Mouse (Mus musculus): ENCODE measurements around the gene P4ha3. TPM values are rescaled to one million over a fixed set of nuclear protein-coding genes. Genes with fewer than 3 reads are reported as not detected.

P4ha3 gene
- polyA plus RNA-seq, 1 experiment from 2014 or later = 0.81 TPM

GRCm38 (mm10) chr7:100310290-100310689 is 25.0 kb downstream of the P4ha3 start:
- no peak overlapping the region for H3K27ac ChIP-seq (ENCODE audit: low read length)
- no peak for ATAC-seq (ENCODE audit: low read depth)
- H3K4me3 ChIP-seq (ENCODE audit: low read depth, low read length) = no peak overlapping the region
- no peaks in the 10 kb centered on the region for H3K9me3 ChIP-seq (replicated peaks; ENCODE audit: control insufficient read depth, low read length)
- no peaks in the 10 kb centered on the region for H3K27me3 ChIP-seq (ENCODE audit: control insufficient read depth, insufficient read depth, low read depth, low read length)
- H3K9ac ChIP-seq (ENCODE audit: low read depth, low read length) = no peak overlapping the region
- WGBS (ENCODE audit: insufficient replicate concordance) = 53% methylated on average over 12 of the region's 12 CpGs
- no peak overlapping the region for H3K4me2 ChIP-seq (ENCODE audit: low read depth, low read length)
- H3K4me1 ChIP-seq (ENCODE audit: control insufficient read depth, low read depth, low read length) = no peaks in the 10 kb centered on the region
- H3K36me3 ChIP-seq (ENCODE audit: control insufficient read depth, insufficient read depth) = no peaks in the 10 kb centered on the region

GRCm38 (mm10) chr7:100312716-100313115 is 27.4 kb downstream of the P4ha3 start:
- no peak for ATAC-seq (ENCODE audit: low read depth)
- WGBS (ENCODE audit: insufficient replicate concordance) = 56% methylated on average over 4 of the region's 4 CpGs

DNA sequence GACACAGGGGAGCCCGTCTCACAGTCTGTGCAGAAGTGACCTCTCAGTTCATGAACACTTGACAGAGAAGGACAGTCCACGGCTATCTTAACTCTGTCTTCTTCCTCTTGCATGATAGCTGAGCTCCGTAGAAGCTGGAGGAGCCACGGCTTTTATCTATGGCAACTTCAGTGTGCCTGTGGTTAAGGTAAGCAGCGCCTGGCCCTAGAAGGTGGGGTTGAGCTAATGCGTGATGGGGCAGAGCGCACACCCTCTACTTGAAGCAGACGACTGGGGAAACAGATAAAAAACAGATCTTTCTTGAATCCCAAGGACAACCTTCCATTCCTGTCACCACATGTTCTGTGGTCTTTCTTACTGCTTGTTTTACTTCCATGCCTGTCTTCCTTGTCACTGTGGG is 31.6 kb downstream of the P4ha3 start:
- Histone ChIP-seq H3K27ac (ENCODE audit: low read length) (no peak overlapping the region), H3K4me1 (ENCODE audit: control insufficient read depth, low read depth, low read length) (peaks cover 10% of the 10 kb centered on the region; the same call in 1 of the 2 replicates), H3K27me3 (ENCODE audit: control insufficient read depth, insufficient read depth, low read depth, low read length) (no peaks in the 10 kb centered on the region), H3K4me3 (ENCODE audit: low read depth, low read length) (no peak overlapping the region), H3K9me3 (replicated peaks; ENCODE audit: control insufficient read depth, low read length) (no peaks in the 10 kb centered on the region), H3K36me3 (ENCODE audit: control insufficient read depth, insufficient read depth) (no peaks in the 10 kb centered on the region), H3K9ac (ENCODE audit: low read depth, low read length) (no peak overlapping the region), H3K4me2 (ENCODE audit: low read depth, low read length) (no peak overlapping the region)
- whole genome bisulfite sequencing (ENCODE audit: insufficient replicate concordance) = 16% methylated on average over 8 of the region's 8 CpGs
- ATAC-seq (ENCODE audit: low read depth) = peak; percentile 77

More at GRCm38 (mm10) chr7:100312716-100313115, 27.4 kb downstream of the P4ha3 start:
- H3K4me3 ChIP-seq (ENCODE audit: low read depth, low read length) = no peak overlapping the region
- H3K4me2 ChIP-seq (ENCODE audit: low read depth, low read length) = no peak overlapping the region
- H3K27ac ChIP-seq (ENCODE audit: low read length) = no peak overlapping the region
- no peaks in the 10 kb centered on the region for H3K9me3 ChIP-seq (replicated peaks; ENCODE audit: control insufficient read depth, low read length)
- peaks cover 7% of the 10 kb centered on the region; the same call in 1 of the 2 replicates for H3K4me1 ChIP-seq (ENCODE audit: control insufficient read depth, low read depth, low read length)
- no peaks in the 10 kb centered on the region for H3K27me3 ChIP-seq (ENCODE audit: control insufficient read depth, insufficient read depth, low read depth, low read length)
- H3K9ac ChIP-seq (ENCODE audit: low read depth, low read length) = no peak overlapping the region
- no peaks in the 10 kb centered on the region for H3K36me3 ChIP-seq (ENCODE audit: control insufficient read depth, insufficient read depth)

DNA sequence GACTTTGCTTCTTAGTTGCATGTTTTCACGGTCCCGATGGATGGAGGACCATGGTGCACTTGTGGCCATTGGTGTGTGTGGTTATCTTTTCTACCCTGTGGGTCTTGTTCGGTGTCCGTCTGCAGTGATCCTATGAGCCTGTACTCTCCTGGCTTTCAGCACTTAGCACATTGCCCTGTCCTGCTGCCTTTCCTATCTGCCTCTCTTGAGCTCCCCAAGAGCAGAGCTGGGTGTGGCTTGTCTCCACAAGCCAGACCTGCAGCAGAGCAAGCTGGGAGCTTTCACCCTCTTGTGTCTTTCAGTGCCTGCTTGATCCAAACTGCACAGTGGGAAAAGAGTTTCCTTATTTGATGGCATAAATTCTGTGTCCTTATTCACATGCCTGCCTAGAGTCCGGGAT is 32.2 kb downstream of the P4ha3 start:
- peak; percentile 71 for ATAC-seq (ENCODE audit: low read depth)
- 67% methylated on average over 5 of the region's 5 CpGs for WGBS (ENCODE audit: insufficient replicate concordance)

GRCm38 (mm10) chr7:100323721-100324120 is 38.4 kb downstream of the P4ha3 start:
- Histone ChIP-seq H3K9me3 (replicated peaks; ENCODE audit: control insufficient read depth, low read length) (no peaks in the 10 kb centered on the region), H3K27me3 (ENCODE audit: control insufficient read depth, insufficient read depth, low read depth, low read length) (no peaks in the 10 kb centered on the region), H3K27ac (ENCODE audit: low read length) (no peak overlapping the region), H3K9ac (ENCODE audit: low read depth, low read length) (no peak overlapping the region), H3K36me3 (ENCODE audit: control insufficient read depth, insufficient read depth) (no peaks in the 10 kb centered on the region), H3K4me1 (ENCODE audit: control insufficient read depth, low read depth, low read length) (no peaks in the 10 kb centered on the region), H3K4me2 (ENCODE audit: low read depth, low read length) (no peak overlapping the region), H3K4me3 (ENCODE audit: low read depth, low read length) (no peak overlapping the region)
- WGBS (ENCODE audit: insufficient replicate concordance) = 72% methylated on average over 3 of the region's 3 CpGs
- ATAC-seq (ENCODE audit: low read depth) = no peak

More for the DNA sequence above, 32.2 kb downstream of the P4ha3 start:
- no peaks in the 10 kb centered on the region for H3K27me3 ChIP-seq (ENCODE audit: control insufficient read depth, insufficient read depth, low read depth, low read length)
- no peak overlapping the region for H3K4me3 ChIP-seq (ENCODE audit: low read depth, low read length)
- peaks cover 10% of the 10 kb centered on the region; the same call in 1 of the 2 replicates for H3K4me1 ChIP-seq (ENCODE audit: control insufficient read depth, low read depth, low read length)
- H3K27ac ChIP-seq (ENCODE audit: low read length) = no peak overlapping the region
- no peak overlapping the region for H3K9ac ChIP-seq (ENCODE audit: low read depth, low read length)
- no peaks in the 10 kb centered on the region for H3K9me3 ChIP-seq (replicated peaks; ENCODE audit: control insufficient read depth, low read length)
- H3K36me3 ChIP-seq (ENCODE audit: control insufficient read depth, insufficient read depth) = no peaks in the 10 kb centered on the region
- H3K4me2 ChIP-seq (ENCODE audit: low read depth, low read length) = no peak overlapping the region

GRCm38 (mm10) chr7:100325482-100325881 is 40.2 kb downstream of the P4ha3 start:
- Histone ChIP-seq H3K27me3 (ENCODE audit: control insufficient read depth, insufficient read depth, low read depth, low read length) (no peaks in the 10 kb centered on the region), H3K4me3 (ENCODE audit: low read depth, low read length) (no peak overlapping the region), H3K27ac (ENCODE audit: low read length) (no peak overlapping the region), H3K4me1 (ENCODE audit: control insufficient read depth, low read depth, low read length) (no peaks in the 10 kb centered on the region), H3K9me3 (replicated peaks; ENCODE audit: control insufficient read depth, low read length) (no peaks in the 10 kb centered on the region), H3K36me3 (ENCODE audit: control insufficient read depth, insufficient read depth) (no peaks in the 10 kb centered on the region), H3K9ac (ENCODE audit: low read depth, low read length) (no peak overlapping the region), H3K4me2 (ENCODE audit: low read depth, low read length) (no peak overlapping the region)
- WGBS (ENCODE audit: insufficient replicate concordance) = 57% methylated on average over 6 of the region's 6 CpGs
- no peak for ATAC-seq (ENCODE audit: low read depth)

DNA sequence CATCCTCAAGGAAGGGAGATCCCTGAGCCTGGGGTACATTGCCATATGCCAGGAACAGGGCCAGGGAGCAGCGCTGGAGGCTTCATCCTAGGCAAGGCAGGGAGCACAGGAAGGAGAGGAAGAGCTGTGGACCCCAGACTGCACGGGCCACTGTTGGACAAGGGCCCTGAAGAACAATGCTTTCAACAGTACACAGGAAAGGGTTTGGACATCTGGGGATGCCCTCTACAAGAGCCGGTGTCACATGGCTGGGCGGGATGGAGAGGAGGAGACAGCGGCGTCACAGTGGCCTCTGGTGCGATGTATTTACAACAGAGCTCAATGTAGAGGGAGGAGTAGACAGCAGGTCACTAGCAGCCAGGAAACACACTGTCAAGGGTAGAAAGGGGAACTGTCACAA is 42.2 kb downstream of the P4ha3 start:
- Histone ChIP-seq H3K27ac (ENCODE audit: low read length) (no peak overlapping the region), H3K4me1 (ENCODE audit: control insufficient read depth, low read depth, low read length) (no peaks in the 10 kb centered on the region), H3K9me3 (replicated peaks; ENCODE audit: control insufficient read depth, low read length) (no peaks in the 10 kb centered on the region), H3K4me3 (ENCODE audit: low read depth, low read length) (no peak overlapping the region), H3K4me2 (ENCODE audit: low read depth, low read length) (no peak overlapping the region), H3K27me3 (ENCODE audit: control insufficient read depth, insufficient read depth, low read depth, low read length) (no peaks in the 10 kb centered on the region), H3K9ac (ENCODE audit: low read depth, low read length) (no peak overlapping the region), H3K36me3 (ENCODE audit: control insufficient read depth, insufficient read depth) (peaks cover 7% of the 10 kb centered on the region; the same call in 1 of the 2 replicates)
- ATAC-seq (ENCODE audit: low read depth) = no peak
- 74% methylated on average over 7 of the region's 7 CpGs for WGBS (ENCODE audit: insufficient replicate concordance)

- 74% methylated on average over 4 of the region's 4 CpGs for WGBS (ENCODE audit: insufficient replicate concordance)
- Histone ChIP-seq H3K36me3 (ENCODE audit: control insufficient read depth, insufficient read depth) (peaks cover 7% of the 10 kb centered on the region; the same call in 1 of the 2 replicates), H3K9me3 (replicated peaks; ENCODE audit: control insufficient read depth, low read length) (no peaks in the 10 kb centered on the region), H3K27me3 (ENCODE audit: control insufficient read depth, insufficient read depth, low read depth, low read length) (no peaks in the 10 kb centered on the region), H3K4me1 (ENCODE audit: control insufficient read depth, low read depth, low read length) (no peaks in the 10 kb centered on the region), H3K4me3 (ENCODE audit: low read depth, low read length) (no peak overlapping the region), H3K27ac (ENCODE audit: low read length) (no peak overlapping the region), H3K9ac (ENCODE audit: low read depth, low read length) (no peak overlapping the region), H3K4me2 (ENCODE audit: low read depth, low read length) (no peak overlapping the region)
- no peak for ATAC-seq (ENCODE audit: low read depth)
These were observed 43.3 kb downstream of the P4ha3 start for GRCm38 (mm10) chr7:100328636-100329035.

DNA sequence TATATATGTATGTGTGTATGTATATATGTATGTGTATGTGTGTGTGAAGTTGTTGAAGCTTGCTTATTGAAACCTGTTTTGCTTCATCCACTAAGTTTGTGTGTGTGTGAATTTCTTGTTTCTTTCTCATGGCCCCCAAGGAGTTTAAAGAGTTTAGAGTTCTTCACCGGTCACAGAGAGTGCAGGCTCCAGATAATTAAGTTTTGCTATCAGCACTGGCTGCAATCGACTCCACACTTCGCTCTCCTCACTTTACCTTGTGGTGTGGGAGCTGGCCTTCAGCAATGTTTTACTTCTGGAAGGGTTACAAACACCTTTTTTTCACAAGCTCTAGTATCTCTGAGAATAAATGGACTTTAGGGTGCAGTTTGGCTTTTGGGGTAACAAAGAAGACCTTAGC is 45.9 kb downstream of the P4ha3 start:
- Histone ChIP-seq H3K27ac (ENCODE audit: low read length) (no peak overlapping the region), H3K36me3 (ENCODE audit: control insufficient read depth, insufficient read depth) (peaks cover 7% of the 10 kb centered on the region; the same call in 1 of the 2 replicates), H3K4me1 (ENCODE audit: control insufficient read depth, low read depth, low read length) (no peaks in the 10 kb centered on the region), H3K4me2 (ENCODE audit: low read depth, low read length) (no peak overlapping the region), H3K9me3 (replicated peaks; ENCODE audit: control insufficient read depth, low read length) (no peaks in the 10 kb centered on the region), H3K9ac (ENCODE audit: low read depth, low read length) (no peak overlapping the region), H3K4me3 (ENCODE audit: low read depth, low read length) (no peak overlapping the region), H3K27me3 (ENCODE audit: control insufficient read depth, insufficient read depth, low read depth, low read length) (no peaks in the 10 kb centered on the region)
- 66% methylated on average over 3 of the region's 3 CpGs for WGBS (ENCODE audit: insufficient replicate concordance)
- ATAC-seq (ENCODE audit: low read depth) = no peak

Data from liver, embryonic 16.5 days (tissue).